Mouse (Mus musculus) heart, embryonic 14.5 days (tissue): Measurements from ENCODE around the gene Dennd1c. TPM values are rescaled to one million over a fixed set of nuclear protein-coding genes. Genes with fewer than 3 reads are reported as not detected.

Experiments used
- ATAC-seq: fragments of 200-750 bp; cut with Nextera tagmentation; 2 replicates; pipeline ENCODE4 v1.8.0; 2017; ENCODE audit warnings: low read depth, moderate TSS enrichment; ENCODE audit not compliant: insufficient number of reproducible peaks, insufficient read depth, low FRiP score
- H3K27ac ChIP-seq, 2 experiments: fragments of 200-500 bp in 1 of 2; fragments of 300-500 bp in 1 of 2; sonication (generic) in 1 of 2; replicated peaks in 1 of 2; 2 replicates each; pipeline ENCODE4 v1.5.1; 2012 to 2014; ENCODE audit warnings: low read depth in 2 of 2, low read length in 2 of 2, control low read depth in 1 of 2, mild to moderate bottlenecking in 1 of 2, mixed read lengths in 1 of 2; ENCODE audit not compliant: control insufficient read depth in 1 of 2, insufficient read depth in 1 of 2
- H3K27me3 ChIP-seq: fragments of 300-500 bp; sonication (generic); 2 replicates; pipeline ENCODE4 v1.6.1; 2014; ENCODE audit warnings: mild to moderate bottlenecking, low read length, control low read depth; ENCODE audit not compliant: control insufficient read depth, insufficient read depth
- H3K36me3 ChIP-seq: fragments of 300-500 bp; sonication (generic); 2 replicates; pipeline ENCODE4 v1.6.1; 2014; ENCODE audit warnings: mild to moderate bottlenecking, control low read depth, low read length, mixed read lengths; ENCODE audit not compliant: control insufficient read depth, insufficient read depth
- H3K4me1 ChIP-seq, 2 experiments: fragments of 200-500 bp in 1 of 2; fragments of 300-500 bp in 1 of 2; sonication (generic) in 1 of 2; 2 replicates each; pipeline ENCODE4 v1.6.1; 2012 to 2014; ENCODE audit warnings: low read length in 2 of 2, control low read depth in 1 of 2, mixed read lengths in 1 of 2; ENCODE audit not compliant: control insufficient read depth in 2 of 2, insufficient read depth in 2 of 2
- H3K4me2 ChIP-seq: fragments of 300-500 bp; sonication (generic); 2 replicates; pipeline ENCODE4 v1.6.1; 2014; ENCODE audit warnings: mild to moderate bottlenecking, low read length
- H3K4me3 ChIP-seq, 2 experiments: fragments of 200-500 bp in 1 of 2; fragments of 300-500 bp in 1 of 2; sonication (generic) in 1 of 2; 2 replicates each; pipeline ENCODE4 v1.5.1; 2012 to 2014; ENCODE audit warnings: low read length in 2 of 2, mild to moderate bottlenecking in 2 of 2, control low read depth in 1 of 2, low read depth in 1 of 2, moderate library complexity in 1 of 2; ENCODE audit not compliant: control insufficient read depth in 1 of 2, insufficient read depth in 1 of 2
- H3K9ac ChIP-seq: fragments of 300-500 bp; sonication (generic); 2 replicates; pipeline ENCODE4 v1.6.1; 2014; ENCODE audit warnings: mild to moderate bottlenecking, low read length
- H3K9me3 ChIP-seq: fragments of 300-500 bp; sonication (generic); 2 replicates; pipeline ENCODE4 v1.6.1; 2016; ENCODE audit warnings: low read length, control low read depth; ENCODE audit not compliant: control insufficient read depth
- WGBS: fragments of 180-500 bp; shearing (Covaris S2); extraction: QIAGEN DNeasy Blood & Tissue Kit; methylation state at CpG from one replicate; pipeline ENCODE4 v1.1.7; 2014; 5-methylcytosine and 5-hydroxymethylcytosine counted together
- polyA plus RNA-seq: library from polyadenylated mRNA; unstranded; fragments of >200 nt; fragmentation: Nextera tagmentation; extraction: Ambion mirVana; gene quantifications from 2 replicates; pipeline ENCODE4 v1.2.1, GENCODE M21; 2014

The Dennd1c gene
- polyA plus RNA-seq, 1 experiment from 2014 or later: 0.69 TPM

- Histone ChIP-seq H3K4me1 (no peaks in the 10 kb centered on the region), H3K27ac (no peak overlapping the region), H3K27me3 (no peaks in the 10 kb centered on the region), H3K9me3 (no peaks in the 10 kb centered on the region), H3K4me3 (no peak overlapping the region), H3K4me2 (no peak overlapping the region), H3K36me3 (peaks cover 52% of the 10 kb centered on the region), H3K9ac (no peak overlapping the region)
- ATAC-seq: no peak
- WGBS: 83% methylated on average over 2 of the region's 2 CpGs
Observed at GRCm38 (mm10) chr17:57019693-57020092, 58.6 kb downstream of the Dennd1c start.

Other genes starting within 250 kb of the Dennd1c start
- 4.3 and 5.0 TPM in 2 replicates for gene Rfx2, start 247.5 kb downstream of the Dennd1c start, polyA plus RNA-seq
- gene Acsbg2, start 204.1 kb downstream of the Dennd1c start, polyA plus RNA-seq: not detected in 2 replicates
- 0.35 and 0.74 TPM in 2 replicates for gene 1700061G19Rik, start 203.0 kb downstream of the Dennd1c start, polyA plus RNA-seq
- 11.4 and 20.4 TPM in 2 replicates for gene Mllt1, start 143.1 kb downstream of the Dennd1c start, polyA plus RNA-seq
- gene Acer1, start 96.4 kb downstream of the Dennd1c start, polyA plus RNA-seq: 0.16 TPM in 1 of 2 replicates, not detected in the other
- 120 and 128 TPM in 2 replicates for gene Clpp, start 88.2 kb downstream of the Dennd1c start, polyA plus RNA-seq
- gene Alkbh7, start 81.2 kb downstream of the Dennd1c start, polyA plus RNA-seq: 54.9 and 55.7 TPM in 2 replicates
- not detected in 2 replicates for gene Pspn, start 78.5 kb downstream of the Dennd1c start, polyA plus RNA-seq
- 29.2 and 31.0 TPM in 2 replicates for gene Gtf2f1, start 67.2 kb downstream of the Dennd1c start, polyA plus RNA-seq
- 0.34 TPM in 1 of 2 replicates, not detected in the other for gene Gm17949, start 67.0 kb downstream of the Dennd1c start, polyA plus RNA-seq
- gene Khsrp, start 47.0 kb downstream of the Dennd1c start, polyA plus RNA-seq: 32.2 and 36.9 TPM in 2 replicates
- gene Slc25a41, start 36.9 kb downstream of the Dennd1c start, polyA plus RNA-seq: not detected in 2 replicates
- 0.19 and 0.27 TPM in 2 replicates for gene Crb3, start 19.4 kb downstream of the Dennd1c start, polyA plus RNA-seq
- gene Slc25a23, start 18.7 kb downstream of the Dennd1c start, polyA plus RNA-seq: 16.1 and 18.0 TPM in 2 replicates
- gene Tubb4a, start 9.3 kb upstream of the Dennd1c start, polyA plus RNA-seq: 5.6 and 7.5 TPM in 2 replicates
- gene Tnfsf9, start 26.8 kb upstream of the Dennd1c start, polyA plus RNA-seq: 1.9 and 2.8 TPM in 2 replicates
- not detected in 2 replicates for gene Cd70, start 71.3 kb upstream of the Dennd1c start, polyA plus RNA-seq
- gene Tnfsf14, start 115.7 kb upstream of the Dennd1c start, polyA plus RNA-seq: not detected in 2 replicates
- 0.74 and 1.00 TPM in 2 replicates for gene C3, start 149.6 kb upstream of the Dennd1c start, polyA plus RNA-seq
- 27.4 and 29.0 TPM in 2 replicates for gene Gpr108, start 169.9 kb upstream of the Dennd1c start, polyA plus RNA-seq
- gene Trip10, start 170.9 kb upstream of the Dennd1c start, polyA plus RNA-seq: 32.9 and 33.0 TPM in 2 replicates
- gene Vav1, start 200.6 kb upstream of the Dennd1c start, polyA plus RNA-seq: 1.4 and 2.2 TPM in 2 replicates